Mouse (Mus musculus): ENCODE measurements around the gene Gm45208.

Gene Gm45208

DNA sequence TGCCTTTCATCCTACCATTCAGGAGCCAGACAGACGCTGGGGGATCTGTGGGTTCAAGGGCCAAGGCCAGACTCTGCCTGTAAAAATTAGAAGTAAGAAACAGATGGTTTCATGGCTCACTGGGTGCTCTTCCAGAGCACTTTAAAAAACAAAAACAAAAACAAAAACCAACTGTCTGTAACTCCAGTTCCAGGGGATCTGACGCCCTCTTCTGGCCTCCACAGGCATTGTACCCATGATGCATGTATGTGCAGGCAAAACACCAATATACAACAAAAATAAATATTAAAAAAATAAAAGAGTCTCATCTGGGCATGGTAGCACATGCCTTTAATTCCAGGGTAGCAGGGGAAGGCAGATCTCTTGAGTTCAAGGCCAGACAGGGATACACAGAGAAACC is 50.7 kb downstream of the Gm45208 start:
- no peak for DNase-seq (ENCODE audit: low spot score in 2 of 2)

DNA sequence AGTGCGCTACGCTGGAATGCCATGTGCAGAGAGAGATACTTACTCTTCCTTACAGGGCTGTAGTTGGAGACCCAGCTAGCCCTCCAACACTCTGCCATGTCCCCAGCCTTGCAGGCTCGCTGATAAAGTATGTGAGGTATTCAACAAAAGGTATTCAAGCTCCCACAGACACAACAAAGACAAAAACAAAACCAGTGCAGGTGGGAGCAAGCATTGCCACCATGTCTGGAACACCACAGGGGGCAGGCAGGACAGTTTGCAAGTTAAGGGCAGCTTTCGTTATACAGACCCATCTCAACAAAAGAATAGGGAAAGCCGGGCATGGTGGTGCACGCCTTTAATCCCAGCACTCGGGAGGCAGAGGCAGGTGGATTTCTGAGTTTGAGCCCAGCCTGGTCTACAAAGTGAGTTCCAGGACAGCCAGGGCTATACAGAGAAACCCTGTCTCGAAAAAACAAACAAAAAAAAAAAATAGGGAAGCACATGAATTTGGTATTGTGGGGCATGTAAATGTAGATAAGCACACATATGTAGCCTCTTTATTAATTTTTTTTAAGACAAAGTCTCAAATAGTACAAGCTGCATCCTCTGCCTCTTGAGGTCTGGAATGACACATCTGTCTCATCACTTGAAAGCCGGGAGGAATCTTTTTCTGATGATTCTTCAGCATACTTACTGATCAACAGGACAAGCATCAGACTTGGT is 53.6 kb downstream of the Gm45208 start:
- DNase-seq (ENCODE audit: low spot score in 2 of 2): no peak

DNA sequence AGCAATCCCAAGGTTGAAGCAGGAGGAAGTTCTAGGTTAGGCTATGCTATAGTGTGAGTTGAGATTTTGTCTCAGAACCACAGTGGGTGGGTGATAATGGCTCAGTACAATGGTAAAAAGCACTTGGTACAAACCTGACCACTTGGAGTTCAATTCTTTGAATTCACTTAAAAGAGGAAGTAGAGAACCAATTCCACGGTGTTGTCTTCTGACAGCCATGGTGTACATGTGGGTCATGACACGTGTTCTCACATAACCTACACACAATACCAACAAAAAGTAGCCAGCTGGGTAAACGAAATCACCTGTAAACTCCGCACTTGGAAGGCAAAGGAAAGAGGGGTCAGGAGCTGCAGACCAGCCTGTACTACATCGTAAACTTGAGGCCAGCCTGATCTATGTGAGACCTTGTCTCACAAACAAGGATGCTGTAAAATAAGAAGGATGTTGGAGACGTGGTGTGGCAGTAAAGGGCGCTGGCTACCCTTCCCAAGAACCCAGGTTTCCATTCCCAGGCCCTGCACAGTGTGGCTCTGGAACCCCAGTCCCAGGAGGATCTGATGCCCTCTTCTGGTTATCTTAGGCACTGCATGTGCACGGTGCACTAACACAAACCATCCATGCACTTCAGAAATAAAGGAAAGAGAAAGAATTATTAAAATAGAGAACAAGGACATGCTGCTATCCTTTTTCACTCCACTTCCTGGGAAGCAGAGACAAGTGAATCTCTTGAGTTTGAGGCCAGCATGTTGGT is 54.5 kb downstream of the Gm45208 start:
- peak in 1 of 2 experiments; percentile 30 for DNase-seq (ENCODE audit: low spot score in 2 of 2)

DNA sequence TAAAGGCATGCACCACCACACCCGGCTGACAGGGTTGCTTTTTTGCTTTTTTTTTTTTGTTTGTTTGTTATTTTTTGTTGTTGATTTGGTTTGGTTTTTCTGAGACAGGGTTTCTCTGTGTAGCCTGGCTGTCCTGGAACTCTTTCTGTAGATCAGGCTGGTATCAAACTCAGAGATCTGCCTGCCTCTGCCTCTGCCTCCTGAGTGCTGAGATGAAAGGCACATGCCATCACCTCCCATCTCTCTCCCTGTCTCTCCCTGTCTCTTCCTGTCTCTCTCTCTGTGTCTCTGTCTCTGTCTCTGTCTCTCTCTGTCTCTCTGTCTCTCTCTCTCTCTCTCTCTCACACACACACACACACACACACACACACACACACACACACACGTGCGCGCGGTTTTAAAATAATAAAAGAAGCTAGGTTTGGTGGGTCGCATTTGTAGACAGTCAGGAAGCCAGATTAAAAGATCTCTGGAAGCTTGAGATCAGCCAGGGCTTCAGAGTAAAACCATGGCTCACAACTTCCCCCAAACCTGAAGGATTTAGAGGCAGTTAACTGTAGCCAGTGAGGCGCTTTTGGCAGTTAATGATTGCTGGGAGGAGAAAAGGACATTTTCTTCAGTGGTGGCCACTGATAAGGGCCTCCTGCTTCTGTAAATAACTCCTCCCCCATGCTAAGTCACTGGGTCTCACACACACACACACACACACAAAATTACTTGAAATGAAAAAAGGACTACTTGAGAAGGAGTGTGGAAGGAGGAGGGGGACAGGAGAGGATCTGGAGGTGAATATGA is 56.6 kb downstream of the Gm45208 start:
- DNase-seq (ENCODE audit: low spot score in 2 of 2): no peak

DNA sequence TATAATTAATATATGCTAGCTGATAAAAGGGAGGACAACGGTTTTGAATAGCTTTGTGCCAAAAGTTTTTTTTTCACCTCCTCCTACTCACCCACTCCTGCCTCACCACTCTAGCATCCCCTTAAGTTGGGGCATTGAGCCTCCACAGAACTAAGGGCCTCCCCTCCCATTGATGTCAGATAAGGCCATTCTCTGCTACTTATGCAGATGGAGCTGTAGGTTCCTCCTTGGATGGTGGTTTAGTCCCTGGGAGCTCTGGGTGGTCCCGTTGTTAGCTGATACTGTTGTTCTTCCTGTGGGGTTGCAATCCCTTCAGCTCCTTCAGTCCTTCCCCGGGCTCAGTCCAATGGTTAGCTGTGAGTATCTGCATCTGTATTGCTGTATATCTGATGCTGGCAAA is 57.2 kb downstream of the Gm45208 start:
- DNase-seq (ENCODE audit: low spot score in 2 of 2): no peak

Data from heart, adult 9 months (tissue).